Mouse (Mus musculus) brown adipose tissue, adult 24 weeks (tissue): Measurements from ENCODE around the gene Nek3. TPM values are rescaled to one million over a fixed set of nuclear protein-coding genes. Genes with fewer than 3 reads are reported as not detected.
"Not testable (repeated sequence)": the region's sequence is repeated elsewhere in the genome, so short reads cannot be mapped to it uniquely, and the experiment has no call there.

ENCODE experiments used
- H3K27ac ChIP-seq: fragments of 200-500 bp; replicated peaks from 2 replicates; pipeline ENCODE4 v1.5.1; 2012; ENCODE audit warnings: low read depth, mild to moderate bottlenecking, low read length
- H3K4me1 ChIP-seq: fragments of 200-500 bp; 2 replicates; pipeline ENCODE4 v1.6.1; 2012; ENCODE audit warnings: low read length, mixed read lengths; ENCODE audit not compliant: control insufficient read depth, insufficient read depth, insufficient read length
- H3K4me3 ChIP-seq: fragments of 200-500 bp; 2 replicates; pipeline ENCODE4 v1.5.1; 2012; ENCODE audit warnings: low read depth, mild to moderate bottlenecking, low read length, moderate library complexity; ENCODE audit not compliant: insufficient read depth
- polyA plus RNA-seq: library from polyadenylated mRNA; stranded (reverse); fragments of >200 nt; gene quantifications from 2 replicates; pipeline ENCODE4 v1.2.4, GENCODE M21; 2012; ENCODE audit not compliant: missing spikeins, insufficient read depth, insufficient read length

Gene Nek3
- polyA plus RNA-seq, 1 experiment, result 1.4 TPM

DNA sequence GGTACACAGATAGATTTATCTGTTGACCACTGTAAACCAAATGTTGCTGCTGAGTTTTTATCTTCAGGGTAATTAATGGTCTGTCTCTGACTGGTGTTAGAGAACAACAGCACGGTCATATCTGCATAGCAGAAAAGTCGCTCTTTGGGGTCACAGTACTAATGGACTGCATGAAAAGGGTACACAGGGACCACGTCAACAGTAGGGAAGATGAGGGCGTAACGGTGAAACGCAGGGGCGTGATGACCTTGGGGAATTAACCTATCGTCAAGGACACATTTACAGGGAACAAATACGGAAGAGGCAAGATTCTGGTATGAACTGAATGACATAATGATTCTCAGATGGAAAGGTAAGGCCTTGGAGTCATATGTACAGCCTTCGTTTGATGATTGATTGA is 1.8 kb downstream of the Nek3 start:
- no peaks in the 10 kb centered on the region for H3K4me1 ChIP-seq
- no peak overlapping the region for H3K4me3 ChIP-seq
- no peak overlapping the region for H3K27ac ChIP-seq

DNA sequence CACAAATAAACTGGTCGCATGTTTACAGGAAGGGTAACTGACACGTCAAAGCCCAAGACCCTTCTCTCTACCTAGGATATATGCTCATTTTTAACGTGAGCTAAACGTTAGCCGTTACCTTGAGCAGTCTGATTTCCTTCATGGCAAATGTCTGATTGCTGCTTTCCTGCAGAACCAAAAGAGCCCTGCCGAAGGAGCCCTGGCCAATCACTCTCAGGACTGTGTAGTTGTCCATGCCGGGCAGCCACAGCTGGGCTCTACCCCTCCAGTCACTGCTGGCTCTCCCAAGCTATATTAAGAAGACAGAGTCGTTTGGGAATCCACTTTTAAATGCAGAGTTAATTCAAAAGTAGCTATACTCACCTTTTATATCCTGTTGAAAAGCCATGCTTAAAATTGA is 4.0 kb downstream of the Nek3 start:
- no peaks in the 10 kb centered on the region for H3K4me1 ChIP-seq
- no peak overlapping the region for H3K27ac ChIP-seq

DNA sequence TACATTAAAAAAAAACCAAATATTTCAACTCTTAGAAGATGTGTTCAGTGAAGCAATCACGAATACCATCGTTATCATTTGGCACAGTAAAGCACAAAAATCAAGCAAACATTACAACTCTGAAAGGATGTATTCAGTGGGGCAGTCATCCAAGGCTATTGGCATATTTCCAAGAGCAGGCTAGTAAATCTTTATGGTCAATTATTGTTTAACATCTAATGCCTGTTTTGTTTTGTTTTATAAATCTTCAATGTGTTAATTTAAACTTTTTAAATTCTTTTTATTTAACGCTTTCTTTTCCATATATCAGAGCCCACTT is 15.9 kb downstream of the Nek3 start:
- H3K4me3 ChIP-seq, result no peak overlapping the region
- no peaks in the 10 kb centered on the region for H3K4me1 ChIP-seq
- no peak overlapping the region for H3K27ac ChIP-seq

More for the DNA sequence above, 4.0 kb downstream of the Nek3 start:
- no peak overlapping the region for H3K4me3 ChIP-seq

DNA sequence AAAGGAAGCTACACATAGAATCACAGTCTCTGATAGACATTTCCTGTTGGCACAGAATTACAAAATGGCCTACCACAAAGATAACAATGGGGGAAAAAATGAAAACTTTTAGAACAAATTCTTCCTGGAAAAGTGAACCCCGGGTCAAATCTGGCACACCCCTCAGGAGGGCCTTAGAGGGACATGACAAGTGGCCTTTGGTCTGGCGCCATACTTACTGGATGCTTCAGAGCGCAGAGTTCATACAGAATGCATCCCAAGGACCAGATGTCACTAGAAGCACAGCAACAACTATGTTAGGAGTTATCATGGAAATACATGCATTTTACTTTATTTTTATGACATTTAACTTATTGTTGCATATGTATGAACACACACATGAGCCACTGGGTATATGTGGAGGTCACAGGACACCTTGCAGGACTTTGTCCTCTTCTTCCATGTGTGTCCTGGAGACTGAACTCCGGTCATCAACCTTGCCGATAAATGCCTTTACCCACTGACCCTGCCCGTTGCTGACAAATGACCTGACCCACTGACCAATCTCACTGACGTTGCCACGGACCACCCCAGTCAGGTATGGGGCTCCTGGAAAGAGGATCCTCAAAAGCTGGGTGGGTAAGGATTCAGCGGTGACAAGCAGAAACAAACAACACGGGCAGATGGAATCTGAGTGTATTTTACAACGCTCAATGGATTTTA is 16.4 kb downstream of the Nek3 start:
- no peaks in the 10 kb centered on the region for H3K4me1 ChIP-seq
- H3K4me3 ChIP-seq, result no peak overlapping the region
- no peak overlapping the region for H3K27ac ChIP-seq

DNA sequence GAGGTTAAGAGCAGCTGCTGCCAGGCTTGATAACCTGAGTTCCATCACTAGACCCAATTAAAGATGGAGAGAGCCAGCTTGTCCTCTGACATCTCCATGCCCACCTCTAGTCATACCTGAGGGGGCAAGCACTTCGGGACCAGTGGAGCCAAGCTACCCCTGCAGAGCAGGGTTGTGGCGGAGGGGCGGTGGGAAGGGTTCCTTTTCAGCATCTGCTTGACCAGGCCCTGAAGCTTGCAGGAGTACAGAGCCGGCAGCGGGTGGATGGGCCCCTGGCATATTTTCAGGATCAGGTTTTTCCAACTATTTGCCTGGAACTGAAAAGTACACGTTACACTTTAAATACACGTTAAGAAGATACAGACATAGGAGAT is 17.9 kb downstream of the Nek3 start:
- H3K27ac ChIP-seq, result no peak overlapping the region
- no peak overlapping the region for H3K4me3 ChIP-seq

DNA sequence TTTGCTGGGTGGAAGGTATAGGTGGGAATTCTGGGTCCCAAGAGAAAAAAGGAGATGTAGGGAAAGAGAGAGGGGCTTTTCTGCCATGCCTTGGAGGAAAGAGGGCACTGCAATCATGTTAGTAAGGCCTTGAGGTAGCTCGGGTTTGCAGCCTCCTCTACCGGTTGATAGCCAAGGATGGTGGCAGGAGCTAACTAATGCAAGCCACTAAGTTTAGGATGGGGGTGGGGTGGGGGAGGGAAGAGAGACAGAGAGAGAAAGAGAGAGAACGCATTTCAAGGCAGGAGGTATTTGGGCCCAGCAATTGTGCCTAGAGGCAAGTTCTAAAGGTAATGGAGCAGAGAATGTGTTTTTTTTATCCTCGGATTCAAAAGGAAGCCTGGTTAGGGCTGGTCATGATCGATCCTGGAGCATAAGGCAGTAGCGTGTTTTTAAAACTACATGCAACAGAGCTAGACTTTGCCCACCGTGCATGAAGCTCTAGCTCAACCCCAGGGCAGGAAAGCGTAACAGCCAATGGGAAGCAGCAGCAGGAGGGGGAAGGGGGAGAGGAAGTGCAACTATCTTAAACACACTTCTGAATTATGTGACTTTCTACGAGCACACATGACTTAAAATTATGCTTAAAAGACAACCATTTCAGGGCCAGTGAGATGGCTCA is 18.4 kb downstream of the Nek3 start:
- H3K4me1 ChIP-seq, result no peaks in the 10 kb centered on the region
- H3K27ac ChIP-seq, result no peak overlapping the region
- no peak overlapping the region for H3K4me3 ChIP-seq

More for the DNA sequence above, 17.9 kb downstream of the Nek3 start:
- H3K4me1 ChIP-seq, result no peaks in the 10 kb centered on the region

DNA sequence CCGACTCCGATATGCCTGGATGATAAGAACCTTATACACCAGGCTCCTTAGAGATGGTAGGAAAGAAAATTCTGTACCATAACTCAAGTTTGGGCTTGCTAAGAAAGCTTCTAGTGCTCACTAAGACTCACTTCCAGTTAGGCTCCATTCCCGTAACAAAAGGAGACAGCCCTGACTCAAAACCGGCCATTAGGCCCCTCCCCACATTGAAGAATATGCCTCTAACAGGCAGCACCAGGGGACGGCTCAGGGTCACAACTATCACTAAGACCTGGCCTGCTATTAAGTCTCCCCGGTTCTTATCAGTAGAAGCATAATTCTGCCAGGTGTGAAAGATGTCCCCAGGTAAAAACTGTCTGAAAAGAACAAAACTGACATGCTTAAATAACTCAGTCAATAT is 20.4 kb downstream of the Nek3 start:
- Histone ChIP-seq H3K4me3 (no peak overlapping the region), H3K27ac (no peak overlapping the region)

DNA sequence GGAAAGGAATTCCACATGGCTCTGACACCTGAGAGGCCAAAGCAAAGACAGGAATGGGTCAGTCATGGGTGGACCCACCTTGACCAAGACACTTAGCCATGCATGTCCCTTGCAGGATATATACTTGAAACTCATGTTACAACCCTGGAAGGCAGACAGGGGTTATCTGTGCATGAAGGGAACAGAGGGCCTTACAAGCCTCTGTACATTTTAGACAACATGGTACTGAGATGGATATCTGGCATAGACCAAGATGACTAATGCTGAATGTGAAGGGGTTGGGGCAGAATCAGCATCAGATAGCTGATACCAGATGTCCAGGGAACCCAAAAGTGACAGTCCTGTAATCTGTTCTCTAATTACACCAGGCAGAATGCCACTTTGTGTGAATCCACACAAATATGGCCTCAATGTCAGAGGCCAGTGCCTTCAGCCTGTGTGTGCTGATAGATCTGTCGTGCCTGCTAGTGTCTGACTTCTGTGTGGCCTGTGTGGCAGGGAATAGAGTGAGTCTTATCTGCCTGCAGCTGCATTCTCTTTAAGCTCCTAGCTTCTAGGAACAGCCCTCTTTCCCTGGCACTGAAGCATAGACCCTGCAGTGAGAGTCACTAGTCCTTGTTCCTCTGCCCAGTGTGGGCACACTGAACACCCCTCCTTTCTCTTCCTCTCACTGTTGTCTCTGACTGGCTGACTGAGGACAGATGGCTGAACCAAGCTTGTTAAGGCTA is 22.3 kb downstream of the Nek3 start:
- H3K4me3 ChIP-seq, result no peak overlapping the region
- no peak overlapping the region for H3K27ac ChIP-seq
- H3K4me1 ChIP-seq, result no peaks in the 10 kb centered on the region

More for the DNA sequence above, 20.4 kb downstream of the Nek3 start:
- H3K4me1 ChIP-seq, result no peaks in the 10 kb centered on the region

DNA sequence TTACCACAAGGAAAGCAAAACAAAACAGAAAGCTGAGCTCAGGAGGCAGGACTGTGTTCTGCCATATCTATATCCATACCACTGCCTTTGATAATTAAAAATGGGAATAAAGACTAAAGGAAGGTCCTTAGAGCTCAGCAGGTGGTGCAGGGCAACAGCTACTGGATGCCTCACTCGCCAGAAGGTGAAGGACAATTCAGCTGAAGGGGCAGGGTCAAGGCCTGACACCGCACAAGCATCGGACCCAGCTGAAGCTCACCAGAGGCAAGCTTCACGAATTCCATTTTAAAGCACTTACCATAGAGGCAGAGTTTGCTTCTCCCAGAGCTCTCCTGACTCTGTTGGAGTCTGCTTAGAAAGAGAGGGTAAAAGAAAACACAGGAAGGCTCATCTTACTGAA is 23.6 kb downstream of the Nek3 start:
- Histone ChIP-seq H3K4me1 (no peaks in the 10 kb centered on the region), H3K4me3 (no peak overlapping the region), H3K27ac (no peak overlapping the region)

DNA sequence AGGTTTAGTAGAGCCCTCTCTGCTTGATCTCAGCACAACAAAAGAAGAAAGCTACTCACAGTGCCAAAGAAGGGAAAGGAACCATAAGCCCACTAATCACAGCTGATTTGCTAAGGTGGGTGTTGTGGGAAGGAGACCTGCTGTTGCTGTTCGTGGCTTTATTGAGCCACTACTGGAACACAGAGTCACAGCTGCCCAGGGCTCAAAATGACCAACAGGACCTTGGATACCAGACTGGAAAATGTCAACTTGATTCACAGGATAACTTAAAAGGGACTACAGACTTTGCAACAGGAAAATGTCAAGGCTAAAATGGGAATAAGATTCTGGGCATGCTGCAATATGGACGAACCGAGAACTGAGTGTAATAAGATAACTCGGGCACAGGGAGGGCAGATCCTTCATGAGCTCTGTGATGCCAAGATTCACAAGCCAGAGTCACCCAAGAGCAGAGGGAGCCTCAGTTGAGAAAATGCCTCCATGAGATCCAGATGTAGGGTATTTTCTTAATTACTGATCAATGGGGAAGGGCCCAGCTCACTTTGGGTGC is 24.3 kb downstream of the Nek3 start:
- Histone ChIP-seq H3K27ac (no peak overlapping the region), H3K4me3 (no peak overlapping the region), H3K4me1 (no peaks in the 10 kb centered on the region)

DNA sequence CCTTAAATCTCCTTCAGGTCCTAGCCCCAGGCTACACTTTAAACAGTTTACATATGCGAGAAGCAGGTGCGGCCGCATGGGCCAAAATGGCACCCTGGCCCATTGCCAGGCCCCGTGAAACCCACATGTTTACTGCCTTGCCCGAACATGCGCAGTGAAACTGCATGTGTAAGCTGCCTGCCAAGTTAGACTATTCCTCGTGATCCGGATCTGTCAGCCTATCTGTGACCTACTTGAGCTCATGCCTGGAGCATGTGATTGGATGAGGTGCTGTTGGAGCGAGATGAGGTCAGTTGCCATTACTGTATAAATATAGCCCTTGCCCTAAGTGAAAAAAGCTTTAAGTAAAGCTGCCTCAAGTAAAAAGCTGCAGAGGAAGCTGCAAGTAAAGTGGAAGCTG is 29.8 kb downstream of the Nek3 start:
- H3K27ac ChIP-seq, H3K4me3 ChIP-seq, H3K4me1 ChIP-seq: not testable (repeated sequence)

DNA sequence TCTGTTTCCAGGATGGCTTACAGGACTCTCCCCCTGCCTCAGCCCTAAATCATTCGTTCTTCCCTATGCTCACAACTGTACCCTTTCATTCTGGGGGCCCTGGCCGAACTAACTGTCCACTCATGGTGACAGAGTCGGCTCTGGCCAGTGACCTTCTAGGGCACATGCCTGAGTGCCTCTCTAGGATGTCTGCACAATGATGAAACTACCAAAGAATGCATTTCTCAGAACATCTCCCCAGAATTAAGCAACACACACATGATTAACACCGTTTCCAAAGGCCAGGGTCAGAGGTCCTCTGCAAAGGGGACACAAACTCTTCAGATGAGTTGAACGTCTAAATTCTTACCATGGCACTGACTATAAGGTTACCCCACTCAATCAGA is 31.5 kb downstream of the Nek3 start:
- Histone ChIP-seq H3K4me1 (no peaks in the 10 kb centered on the region), H3K27ac (no peak overlapping the region)

DNA sequence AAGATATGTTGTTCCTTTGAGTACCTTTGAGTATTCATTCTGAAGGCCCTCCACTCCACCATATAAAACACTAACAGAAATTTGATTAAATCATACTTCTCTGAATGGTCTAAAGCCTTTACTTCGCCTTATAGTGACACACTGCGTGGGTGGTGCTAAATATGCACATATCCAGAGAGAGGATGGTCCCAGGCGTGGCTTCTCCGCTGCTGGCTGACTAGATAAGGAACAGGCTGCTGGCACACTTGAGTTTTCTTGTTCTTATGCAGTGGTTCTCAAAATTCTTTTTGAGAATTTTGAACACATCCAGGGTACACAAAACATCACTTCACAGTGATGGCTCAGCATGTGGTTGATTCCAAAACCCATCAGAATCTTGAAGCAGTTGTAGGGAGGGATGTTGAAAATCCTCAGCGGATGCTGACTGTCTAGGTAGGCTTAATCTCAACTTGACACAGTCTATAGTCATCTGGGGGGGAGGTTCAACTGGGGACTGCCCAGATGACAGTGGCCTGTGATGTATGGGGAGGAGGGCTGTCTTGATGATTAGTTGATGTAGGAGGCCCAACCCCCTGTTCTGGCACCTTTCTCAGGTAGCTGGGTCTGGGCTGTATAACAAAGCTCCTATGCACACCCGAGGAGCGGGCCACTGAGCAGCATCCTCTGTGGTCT is 32.0 kb downstream of the Nek3 start:
- Histone ChIP-seq H3K4me1 (no peaks in the 10 kb centered on the region), H3K27ac (no peak overlapping the region), H3K4me3 (no peak overlapping the region)

More for the DNA sequence above, 31.5 kb downstream of the Nek3 start:
- no peak overlapping the region for H3K4me3 ChIP-seq

DNA sequence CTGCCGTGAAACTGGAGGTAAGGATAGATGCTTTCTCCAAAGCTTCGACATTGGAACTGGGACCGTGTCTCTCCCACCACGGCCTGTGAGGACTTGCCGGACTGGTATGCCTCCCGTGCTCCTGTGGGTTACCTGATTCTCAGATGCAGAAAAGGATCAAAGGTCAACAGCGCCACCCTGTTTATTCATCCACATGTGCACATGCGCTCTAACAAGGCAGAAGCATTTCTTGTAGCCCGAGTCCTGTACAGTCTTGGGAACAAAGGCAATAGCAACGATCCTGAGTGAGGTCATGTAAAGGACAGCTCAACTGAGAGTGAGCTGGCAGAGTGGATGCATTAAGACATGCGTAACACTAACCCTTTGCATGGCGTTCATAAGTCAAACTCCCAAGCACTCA is 34.2 kb downstream of the Nek3 start:
- no peak overlapping the region for H3K4me3 ChIP-seq
- H3K27ac ChIP-seq, result no peak overlapping the region
- no peaks in the 10 kb centered on the region for H3K4me1 ChIP-seq
